Mouse (Mus musculus): Measurements from ENCODE around the gene Lrrc8b. TPM values are rescaled to one million over a fixed set of nuclear protein-coding genes. Genes with fewer than 3 reads are reported as not detected.

Gene Lrrc8b
- polyA plus RNA-seq, 2 experiments: 5.8 to 6.6 TPM

DNA sequence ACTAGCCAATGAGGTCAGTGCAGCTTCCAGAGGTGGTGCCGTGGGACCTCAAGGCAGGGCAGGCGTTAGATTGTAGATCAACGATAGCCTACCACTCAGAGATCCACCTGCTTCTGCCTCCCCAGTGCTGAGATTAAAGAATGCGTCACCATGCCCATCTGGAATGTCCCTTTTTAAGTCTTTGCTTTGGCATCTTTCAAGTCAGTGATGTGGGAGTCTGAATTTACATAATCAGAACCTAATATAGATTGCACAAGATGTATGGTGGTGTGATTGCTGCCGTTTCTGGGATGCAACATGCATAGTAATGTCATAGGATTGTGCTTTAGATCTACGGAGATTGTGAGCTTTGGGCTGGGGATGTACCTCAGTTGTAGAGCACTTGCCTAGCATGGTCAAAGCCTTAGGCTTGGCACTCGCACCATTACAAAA, 50.9 kb downstream of the Lrrc8b start:
- no peaks in the 10 kb centered on the region for H3K9me3 ChIP-seq (ENCODE audit: control insufficient read depth, low read length)
- H3K27me3 ChIP-seq (ENCODE audit: control insufficient read depth, insufficient read depth, low read length): no peaks in the 10 kb centered on the region
- no peak overlapping the region for H3K4me2 ChIP-seq (replicated peaks; ENCODE audit: low read depth, low read length, severe bottlenecking)
- no peak for DNase-seq (ENCODE audit: low spot score)
- H3K36me3 ChIP-seq (ENCODE audit: control insufficient read depth, insufficient read depth, low read length): no peaks in the 10 kb centered on the region
- TF ChIP-seq POLR2A (IDR thresholded peaks at IDR 0.05; ENCODE audit: borderline replicate concordance, extremely low read depth, insufficient read depth, insufficient read length): no peak
- H3K4me3 ChIP-seq (replicated peaks; ENCODE audit: low read length): no peak overlapping the region
- H3K9ac ChIP-seq (ENCODE audit: low read depth, low read length, severe bottlenecking): no peak overlapping the region
- 92% methylated on average over 7 of the region's 7 CpGs for WGBS
- H3K27ac ChIP-seq (replicated peaks; ENCODE audit: low read depth, low read length): no peak overlapping the region
- no peaks in the 10 kb centered on the region for H3K4me1 ChIP-seq (ENCODE audit: control insufficient read depth, insufficient read depth, low read length)
- no peak for ATAC-seq (ENCODE audit: low FRiP score, low read depth)

DNA sequence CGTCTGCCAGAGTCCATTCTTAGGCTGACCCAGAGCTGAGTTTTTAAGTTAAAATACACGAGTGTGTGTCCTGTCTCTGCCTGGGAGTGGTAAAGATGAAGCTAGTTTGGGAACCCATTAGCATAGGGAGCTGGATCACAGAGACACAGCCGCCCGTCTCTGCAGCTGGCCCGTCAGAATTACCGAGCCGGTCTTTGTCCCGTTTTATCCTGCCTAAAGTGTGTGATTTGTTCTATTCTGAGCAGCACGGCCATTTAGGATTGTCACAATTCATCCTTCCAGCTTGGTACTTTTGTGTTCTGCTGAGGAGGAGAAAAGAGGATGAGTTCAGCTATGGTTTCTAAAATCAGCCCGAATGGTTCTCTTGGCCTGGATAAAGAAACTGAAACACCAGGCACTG, 51.7 kb downstream of the Lrrc8b start:
- H3K4me1 ChIP-seq (ENCODE audit: control insufficient read depth, insufficient read depth, low read length): no peaks in the 10 kb centered on the region
- no peak overlapping the region for H3K4me2 ChIP-seq (replicated peaks; ENCODE audit: low read depth, low read length, severe bottlenecking)
- ATAC-seq (ENCODE audit: low FRiP score, low read depth): no peak
- H3K36me3 ChIP-seq (ENCODE audit: control insufficient read depth, insufficient read depth, low read length): no peaks in the 10 kb centered on the region
- WGBS: 86% methylated on average over 10 of the region's 10 CpGs
- no peak overlapping the region for H3K4me3 ChIP-seq (replicated peaks; ENCODE audit: low read length)
- DNase-seq (ENCODE audit: low spot score): no peak
- no peak overlapping the region for H3K27ac ChIP-seq (replicated peaks; ENCODE audit: low read depth, low read length)
- TF ChIP-seq POLR2A (IDR thresholded peaks at IDR 0.05; ENCODE audit: borderline replicate concordance, extremely low read depth, insufficient read depth, insufficient read length): no peak
- H3K9ac ChIP-seq (ENCODE audit: low read depth, low read length, severe bottlenecking): no peak overlapping the region
- H3K27me3 ChIP-seq (ENCODE audit: control insufficient read depth, insufficient read depth, low read length): no peaks in the 10 kb centered on the region
- H3K9me3 ChIP-seq (ENCODE audit: control insufficient read depth, low read length): no peaks in the 10 kb centered on the region

DNA sequence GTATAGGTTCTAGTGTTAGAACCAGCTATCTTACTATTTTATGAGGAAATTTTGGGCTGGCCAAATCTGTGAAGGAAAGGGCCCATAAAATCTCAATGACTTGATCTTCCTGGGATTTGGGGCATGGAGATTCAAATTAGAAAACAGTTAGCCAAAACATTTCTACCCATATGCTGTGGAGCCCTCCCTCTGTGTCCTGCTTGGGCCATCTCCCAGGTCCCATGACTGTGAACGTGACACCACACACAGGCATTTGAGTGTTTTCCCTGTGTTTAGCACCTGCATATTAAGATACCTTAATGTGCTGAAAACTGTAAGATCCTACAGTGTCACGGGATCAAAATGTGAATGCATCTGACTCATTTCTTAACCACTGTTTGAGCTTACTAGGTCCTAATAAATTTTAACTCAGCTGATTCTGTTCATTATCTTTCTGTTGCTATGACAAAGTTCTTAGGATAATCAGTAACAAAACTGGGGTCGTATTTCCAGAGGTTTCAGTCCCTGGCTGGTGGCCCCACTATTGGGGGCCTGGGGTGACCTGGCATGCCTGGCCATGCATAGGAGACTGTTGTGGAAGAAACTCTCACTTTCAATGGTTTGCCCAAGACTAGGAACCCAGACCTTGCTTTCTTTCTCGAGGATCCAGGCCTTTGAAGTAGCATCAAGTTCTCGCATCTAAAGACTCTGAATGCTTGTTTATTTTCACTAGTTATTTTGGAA, 57.6 kb downstream of the Lrrc8b start:
- Histone ChIP-seq H3K4me3 (replicated peaks; ENCODE audit: low read length) (no peak overlapping the region), H3K9me3 (ENCODE audit: control insufficient read depth, low read length) (no peaks in the 10 kb centered on the region), H3K27ac (replicated peaks; ENCODE audit: low read depth, low read length) (no peak overlapping the region), H3K36me3 (ENCODE audit: control insufficient read depth, insufficient read depth, low read length) (no peaks in the 10 kb centered on the region), H3K4me2 (replicated peaks; ENCODE audit: low read depth, low read length, severe bottlenecking) (no peak overlapping the region), H3K27me3 (ENCODE audit: control insufficient read depth, insufficient read depth, low read length) (no peaks in the 10 kb centered on the region), H3K9ac (ENCODE audit: low read depth, low read length, severe bottlenecking) (no peak overlapping the region), H3K4me1 (ENCODE audit: control insufficient read depth, insufficient read depth, low read length) (no peaks in the 10 kb centered on the region)
- no peak for TF ChIP-seq POLR2A (IDR thresholded peaks at IDR 0.05; ENCODE audit: borderline replicate concordance, extremely low read depth, insufficient read depth, insufficient read length)
- DNase-seq (ENCODE audit: low spot score): no peak
- ATAC-seq (ENCODE audit: low FRiP score, low read depth): no peak
- WGBS: 54% methylated on average over 5 of the region's 5 CpGs

DNA sequence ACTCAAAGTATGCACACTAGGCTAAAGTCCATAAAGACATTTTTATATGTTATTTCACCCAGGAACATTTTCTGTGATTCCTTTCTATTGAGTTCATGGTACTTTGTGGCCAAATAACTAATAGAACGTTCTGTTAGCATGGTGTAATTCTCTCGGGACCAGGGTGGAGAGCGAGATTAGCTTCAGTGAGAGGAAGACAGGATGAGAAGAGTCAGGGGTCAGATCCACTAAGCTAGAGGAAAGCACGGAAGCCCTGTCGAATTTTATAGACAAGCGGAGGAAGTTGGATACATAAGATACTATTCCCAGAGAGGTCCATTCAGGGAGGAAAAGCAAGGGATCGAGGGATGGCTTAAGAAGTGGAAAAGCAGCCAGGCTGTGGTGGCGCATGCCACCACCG, 62.0 kb downstream of the Lrrc8b start:
- ATAC-seq (ENCODE audit: low FRiP score, low read depth) (no peak), DNase-seq (ENCODE audit: low spot score) (no peak)
- no peaks in the 10 kb centered on the region for H3K36me3 ChIP-seq (ENCODE audit: control insufficient read depth, insufficient read depth, low read length)
- no peak for TF ChIP-seq POLR2A (IDR thresholded peaks at IDR 0.05; ENCODE audit: borderline replicate concordance, extremely low read depth, insufficient read depth, insufficient read length)
- H3K9me3 ChIP-seq (ENCODE audit: control insufficient read depth, low read length): 0 out of 2 replicates have a peak, but pooled peaks cover 3% of the 10 kb centered on the region
- H3K4me2 ChIP-seq (replicated peaks; ENCODE audit: low read depth, low read length, severe bottlenecking): no peak overlapping the region
- no peak overlapping the region for H3K4me3 ChIP-seq (replicated peaks; ENCODE audit: low read length)
- 80% methylated on average over 9 of the region's 9 CpGs for WGBS
- H3K27me3 ChIP-seq (ENCODE audit: control insufficient read depth, insufficient read depth, low read length): no peaks in the 10 kb centered on the region
- H3K27ac ChIP-seq (replicated peaks; ENCODE audit: low read depth, low read length): no peak overlapping the region
- no peaks in the 10 kb centered on the region for H3K4me1 ChIP-seq (ENCODE audit: control insufficient read depth, insufficient read depth, low read length)
- H3K9ac ChIP-seq (ENCODE audit: low read depth, low read length, severe bottlenecking): no peak overlapping the region

DNA sequence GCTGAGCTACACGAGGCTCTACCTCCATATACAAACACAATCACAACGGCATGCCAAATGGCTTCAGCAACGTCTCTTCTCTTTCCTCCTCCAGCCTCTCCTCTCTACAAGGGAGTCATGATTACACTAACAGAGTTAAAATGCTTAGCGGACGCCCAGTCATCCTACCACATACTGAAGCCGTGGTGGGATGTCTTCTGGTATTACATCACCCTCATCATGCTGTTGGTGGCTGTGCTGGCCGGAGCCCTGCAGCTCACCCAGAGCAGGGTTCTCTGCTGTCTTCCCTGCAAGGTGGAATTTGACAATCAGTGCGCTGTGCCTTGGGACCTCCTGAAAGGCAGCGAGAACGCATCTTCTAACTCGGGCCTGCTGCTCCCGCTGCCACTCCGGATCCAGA, 64.1 kb downstream of the Lrrc8b start:
- H3K4me2 ChIP-seq (replicated peaks; ENCODE audit: low read depth, low read length, severe bottlenecking): no peak overlapping the region
- no peaks in the 10 kb centered on the region for H3K4me1 ChIP-seq (ENCODE audit: control insufficient read depth, insufficient read depth, low read length)
- no peaks in the 10 kb centered on the region for H3K27me3 ChIP-seq (ENCODE audit: control insufficient read depth, insufficient read depth, low read length)
- no peaks in the 10 kb centered on the region for H3K36me3 ChIP-seq (ENCODE audit: control insufficient read depth, insufficient read depth, low read length)
- WGBS: 87% methylated on average over 13 of the region's 13 CpGs
- no peak overlapping the region for H3K27ac ChIP-seq (replicated peaks; ENCODE audit: low read depth, low read length)
- TF ChIP-seq POLR2A (IDR thresholded peaks at IDR 0.05; ENCODE audit: borderline replicate concordance, extremely low read depth, insufficient read depth, insufficient read length): no peak
- no peak for DNase-seq (ENCODE audit: low spot score)
- no peak for ATAC-seq (ENCODE audit: low FRiP score, low read depth)
- H3K4me3 ChIP-seq (replicated peaks; ENCODE audit: low read length): no peak overlapping the region
- H3K9ac ChIP-seq (ENCODE audit: low read depth, low read length, severe bottlenecking): no peak overlapping the region
- 0 out of 2 replicates have a peak, but pooled peaks cover 3% of the 10 kb centered on the region for H3K9me3 ChIP-seq (ENCODE audit: control insufficient read depth, low read length)

All from limb, embryonic 14.5 days (tissue).